Mouse (Mus musculus) liver, embryonic 15.5 days (tissue): ENCODE results near the gene Schip1. TPM values are rescaled to one million over a fixed set of nuclear protein-coding genes. Genes with fewer than 3 reads are reported as not detected.

Experiments used
- ATAC-seq: fragments of 200-750 bp; cut with Nextera tagmentation; 2 replicates; pipeline ENCODE4 v1.8.0; 2017; ENCODE audit warnings: moderate number of reproducible peaks, mild to moderate bottlenecking, moderate library complexity; ENCODE audit not compliant: insufficient read depth
- H3K27ac ChIP-seq: fragments of 300-500 bp; sonication (generic); replicated peaks from 2 replicates; pipeline ENCODE4 v1.5.1; 2015; ENCODE audit warnings: mild to moderate bottlenecking, inconsistent platforms
- H3K27me3 ChIP-seq: fragments of 300-500 bp; sonication (generic); 2 replicates; pipeline ENCODE4 v1.6.1; 2015; ENCODE audit warnings: mild to moderate bottlenecking, inconsistent platforms
- H3K36me3 ChIP-seq: fragments of 300-500 bp; sonication (generic); replicated peaks from 2 replicates; pipeline ENCODE4 v1.6.1; 2015; ENCODE audit warnings: moderate library complexity, mild to moderate bottlenecking, inconsistent platforms
- H3K4me1 ChIP-seq: fragments of 300-500 bp; sonication (generic); replicated peaks from 2 replicates; pipeline ENCODE4 v1.6.1; 2015; ENCODE audit warnings: inconsistent platforms
- H3K4me2 ChIP-seq: fragments of 300-500 bp; sonication (generic); 2 replicates; pipeline ENCODE4 v1.6.1; 2015; ENCODE audit warnings: moderate library complexity, mild to moderate bottlenecking, inconsistent platforms
- H3K4me3 ChIP-seq: fragments of 300-500 bp; sonication (generic); replicated peaks from 2 replicates; pipeline ENCODE4 v1.5.1; 2015; ENCODE audit warnings: mild to moderate bottlenecking, inconsistent platforms
- H3K9ac ChIP-seq: fragments of 300-500 bp; sonication (generic); 2 replicates; pipeline ENCODE4 v1.6.1; 2015; ENCODE audit warnings: moderate library complexity, mild to moderate bottlenecking, inconsistent platforms
- H3K9me3 ChIP-seq: fragments of 300-500 bp; sonication (generic); replicated peaks from 2 replicates; pipeline ENCODE4 v1.6.1; 2016; ENCODE audit warnings: inconsistent platforms
- WGBS: fragments of 180-500 bp; shearing (Covaris S2); methylation state at CpG from one replicate; pipeline ENCODE4 v1.1.7; 2015; ENCODE audit warnings: mixed read lengths; ENCODE audit not compliant: insufficient replicate concordance; 5-methylcytosine and 5-hydroxymethylcytosine counted together
- polyA plus RNA-seq: library from polyadenylated mRNA; unstranded; fragments of >200 nt; fragmentation: Nextera tagmentation; extraction: Ambion mirVana; gene quantifications from 2 replicates; pipeline ENCODE4 v1.2.1, GENCODE M21; 2015

The Schip1 gene
- polyA plus RNA-seq, 1 experiment from 2014 or later: 2.4 TPM

GRCm38 (mm10) chr3:68605942-68606603 lies 541.5 kb downstream of the Schip1 start:
- H3K36me3 ChIP-seq: no peaks in the 10 kb centered on the region
- H3K4me3 ChIP-seq: no peak overlapping the region
- H3K9me3 ChIP-seq: no peaks in the 10 kb centered on the region
- H3K27me3 ChIP-seq: no peaks in the 10 kb centered on the region
- ATAC-seq: no peak
- H3K4me2 ChIP-seq: no peak overlapping the region
- H3K9ac ChIP-seq: no peak overlapping the region
- 62% methylated on average over 7 of the region's 7 CpGs for WGBS
- H3K4me1 ChIP-seq: no peaks in the 10 kb centered on the region
- no peak overlapping the region for H3K27ac ChIP-seq

- H3K36me3 ChIP-seq: no peaks in the 10 kb centered on the region
- no peaks in the 10 kb centered on the region for H3K9me3 ChIP-seq
- H3K4me3 ChIP-seq: no peak overlapping the region
- no peaks in the 10 kb centered on the region for H3K4me1 ChIP-seq
- no peaks in the 10 kb centered on the region for H3K27me3 ChIP-seq
- no peak overlapping the region for H3K4me2 ChIP-seq
- ATAC-seq: no peak
- H3K9ac ChIP-seq: no peak overlapping the region
- 78% methylated on average over 8 of the region's 8 CpGs for WGBS
- no peak overlapping the region for H3K27ac ChIP-seq
Measured at GRCm38 (mm10) chr3:68606730-68607129, 542.1 kb downstream of the Schip1 start.

- Histone ChIP-seq H3K36me3 (no peaks in the 10 kb centered on the region), H3K9me3 (no peaks in the 10 kb centered on the region), H3K9ac (no peak overlapping the region), H3K4me2 (no peak overlapping the region), H3K27ac (no peak overlapping the region), H3K4me1 (no peaks in the 10 kb centered on the region), H3K27me3 (no peaks in the 10 kb centered on the region), H3K4me3 (no peak overlapping the region)
- no peak for ATAC-seq
- WGBS: 69% methylated on average over 8 of the region's 8 CpGs
Measured at GRCm38 (mm10) chr3:68607336-68607735, 542.7 kb downstream of the Schip1 start.

GRCm38 (mm10) chr3:68608848-68609497 lies 544.4 kb downstream of the Schip1 start:
- no peaks in the 10 kb centered on the region for H3K27me3 ChIP-seq
- no peak overlapping the region for H3K4me2 ChIP-seq
- H3K9ac ChIP-seq: no peak overlapping the region
- no peak overlapping the region for H3K4me3 ChIP-seq
- no peak overlapping the region for H3K27ac ChIP-seq
- no peak for ATAC-seq
- 80% methylated on average over 19 of the region's 19 CpGs for WGBS
- H3K9me3 ChIP-seq: no peaks in the 10 kb centered on the region
- no peaks in the 10 kb centered on the region for H3K36me3 ChIP-seq
- H3K4me1 ChIP-seq: no peaks in the 10 kb centered on the region

- no peak for ATAC-seq
- Histone ChIP-seq H3K9ac (no peak overlapping the region), H3K27ac (no peak overlapping the region), H3K4me1 (no peaks in the 10 kb centered on the region), H3K4me2 (no peak overlapping the region), H3K27me3 (no peaks in the 10 kb centered on the region), H3K9me3 (no peaks in the 10 kb centered on the region), H3K4me3 (no peak overlapping the region), H3K36me3 (no peaks in the 10 kb centered on the region)
- WGBS: 55% methylated on average over 6 of the region's 6 CpGs
Measured at GRCm38 (mm10) chr3:68610011-68610410, 545.4 kb downstream of the Schip1 start.

- WGBS: 77% methylated on average over 11 of the region's 11 CpGs
- Histone ChIP-seq H3K4me1 (no peaks in the 10 kb centered on the region), H3K4me2 (no peak overlapping the region), H3K9me3 (no peaks in the 10 kb centered on the region), H3K4me3 (no peak overlapping the region), H3K27ac (no peak overlapping the region), H3K27me3 (no peaks in the 10 kb centered on the region), H3K36me3 (no peaks in the 10 kb centered on the region), H3K9ac (no peak overlapping the region)
- ATAC-seq: no peak
Measured at GRCm38 (mm10) chr3:68610598-68611261, 546.1 kb downstream of the Schip1 start.

GRCm38 (mm10) chr3:68615042-68615810 lies 550.6 kb downstream of the Schip1 start:
- no peak for ATAC-seq
- Histone ChIP-seq H3K9ac (no peak overlapping the region), H3K4me2 (no peak overlapping the region), H3K9me3 (no peaks in the 10 kb centered on the region), H3K36me3 (no peaks in the 10 kb centered on the region), H3K4me3 (no peak overlapping the region), H3K27ac (no peak overlapping the region), H3K27me3 (no peaks in the 10 kb centered on the region), H3K4me1 (no peaks in the 10 kb centered on the region; the same call in 1 of the 2 replicates)
- WGBS: 47% methylated on average over 10 of the region's 10 CpGs

GRCm38 (mm10) chr3:68616363-68616762 lies 551.8 kb downstream of the Schip1 start:
- peak; percentile 25; the same call in 1 of the 2 replicates for ATAC-seq

GRCm38 (mm10) chr3:68617708-68618107 lies 553.1 kb downstream of the Schip1 start:
- H3K4me2 ChIP-seq: no peak overlapping the region
- H3K9ac ChIP-seq: no peak overlapping the region
- H3K4me1 ChIP-seq: no peaks in the 10 kb centered on the region; the same call in 1 of the 2 replicates
- 81% methylated on average over 10 of the region's 10 CpGs for WGBS
- no peaks in the 10 kb centered on the region for H3K9me3 ChIP-seq
- H3K4me3 ChIP-seq: no peak overlapping the region
- H3K36me3 ChIP-seq: no peaks in the 10 kb centered on the region
- H3K27me3 ChIP-seq: no peaks in the 10 kb centered on the region
- no peak for ATAC-seq
- no peak overlapping the region for H3K27ac ChIP-seq

More at GRCm38 (mm10) chr3:68616363-68616762, 551.8 kb downstream of the Schip1 start:
- no peaks in the 10 kb centered on the region for H3K9me3 ChIP-seq
- no peaks in the 10 kb centered on the region; the same call in 1 of the 2 replicates for H3K4me1 ChIP-seq
- no peaks in the 10 kb centered on the region for H3K27me3 ChIP-seq
- H3K36me3 ChIP-seq: no peaks in the 10 kb centered on the region
- H3K27ac ChIP-seq: no peak overlapping the region
- no peak overlapping the region for H3K9ac ChIP-seq
- 14% methylated on average over 12 of the region's 12 CpGs for WGBS
- H3K4me2 ChIP-seq: no peak overlapping the region
- no peak overlapping the region for H3K4me3 ChIP-seq

GRCm38 (mm10) chr3:68619097-68619496 lies 554.5 kb downstream of the Schip1 start:
- 54% methylated on average over 5 of the region's 5 CpGs for WGBS
- Histone ChIP-seq H3K27me3 (no peaks in the 10 kb centered on the region), H3K27ac (no peak overlapping the region), H3K4me2 (no peak overlapping the region), H3K4me3 (no peak overlapping the region), H3K4me1 (no peaks in the 10 kb centered on the region; the same call in 1 of the 2 replicates), H3K9me3 (no peaks in the 10 kb centered on the region), H3K9ac (no peak overlapping the region), H3K36me3 (no peaks in the 10 kb centered on the region)
- ATAC-seq: no peak

- ATAC-seq: no peak
- Histone ChIP-seq H3K4me2 (no peak overlapping the region), H3K9me3 (no peaks in the 10 kb centered on the region), H3K36me3 (no peaks in the 10 kb centered on the region), H3K27ac (no peak overlapping the region), H3K27me3 (no peaks in the 10 kb centered on the region), H3K4me1 (no peaks in the 10 kb centered on the region), H3K4me3 (no peak overlapping the region), H3K9ac (no peak overlapping the region)
- WGBS: 66% methylated on average over 3 of the region's 3 CpGs
Measured at GRCm38 (mm10) chr3:68621971-68622370, 557.4 kb downstream of the Schip1 start.
